Mouse (Mus musculus) CD4-positive helper T cell, adult 2 months (primary cell): Measurements from ENCODE around the gene Wdr31.
A peak's percentile ranks its signal among the peaks of the same experiment; 100 is the strongest.
"Not testable (repeated sequence)": the region's sequence is repeated elsewhere in the genome, so short reads cannot be mapped to it uniquely, and the experiment has no call there.

Experiments used
- DNase-seq: peaks from one replicate; pipeline ENCODE4 v3.0.0-alpha.2; 2012; ENCODE audit warnings: low read depth, missing footprints, low spot score

Gene Wdr31

DNA sequence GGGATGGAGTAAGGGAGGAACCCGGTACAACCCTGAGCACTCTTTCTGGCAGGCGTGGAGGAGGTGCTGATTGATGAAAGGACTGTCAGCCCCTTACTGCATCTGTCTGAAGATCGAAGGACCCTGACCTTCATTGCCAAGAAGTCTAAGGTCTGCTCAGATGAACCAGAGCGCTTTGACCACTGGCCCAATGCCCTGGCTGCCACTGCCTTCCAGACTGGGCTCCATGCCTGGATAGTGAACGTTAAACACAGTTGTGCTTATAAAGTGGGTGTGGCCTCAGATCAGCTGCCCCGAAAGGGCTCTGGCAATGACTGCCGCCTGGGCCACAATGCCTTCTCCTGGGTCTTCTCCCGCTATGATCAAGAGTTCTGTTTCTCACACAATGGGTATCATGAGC, 25.2 kb upstream of the Wdr31 start:
- DNase-seq, result no peak

DNA sequence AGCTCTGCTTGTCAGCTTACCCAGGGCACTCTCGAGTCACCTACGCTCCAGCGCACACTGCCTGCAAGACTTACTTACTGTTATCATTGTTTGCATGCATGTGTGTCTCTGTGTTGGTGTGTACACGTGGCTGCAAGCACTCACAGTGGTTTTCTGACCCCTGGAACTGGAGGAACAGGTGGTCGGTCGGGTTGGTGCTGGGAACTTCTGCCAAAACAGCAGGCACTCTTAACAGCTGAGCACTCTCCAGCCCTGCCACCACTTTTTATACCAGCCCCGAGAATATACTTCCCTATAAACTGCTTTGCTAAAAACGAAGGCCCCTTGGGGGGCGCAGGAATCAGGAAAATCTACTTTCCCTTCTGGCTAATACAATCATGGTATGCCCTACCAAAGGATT, 23.5 kb upstream of the Wdr31 start:
- DNase-seq, result no peak

GRCm38 (mm10) chr4:62492682-62493081, 22.0 kb upstream of the Wdr31 start:
- no peak for DNase-seq

- DNase-seq, result no peak
Measured at GRCm38 (mm10) chr4:62487914-62488313, 17.2 kb upstream of the Wdr31 start.

GRCm38 (mm10) chr4:62487172-62487571, 16.5 kb upstream of the Wdr31 start:
- no peak for DNase-seq

DNA sequence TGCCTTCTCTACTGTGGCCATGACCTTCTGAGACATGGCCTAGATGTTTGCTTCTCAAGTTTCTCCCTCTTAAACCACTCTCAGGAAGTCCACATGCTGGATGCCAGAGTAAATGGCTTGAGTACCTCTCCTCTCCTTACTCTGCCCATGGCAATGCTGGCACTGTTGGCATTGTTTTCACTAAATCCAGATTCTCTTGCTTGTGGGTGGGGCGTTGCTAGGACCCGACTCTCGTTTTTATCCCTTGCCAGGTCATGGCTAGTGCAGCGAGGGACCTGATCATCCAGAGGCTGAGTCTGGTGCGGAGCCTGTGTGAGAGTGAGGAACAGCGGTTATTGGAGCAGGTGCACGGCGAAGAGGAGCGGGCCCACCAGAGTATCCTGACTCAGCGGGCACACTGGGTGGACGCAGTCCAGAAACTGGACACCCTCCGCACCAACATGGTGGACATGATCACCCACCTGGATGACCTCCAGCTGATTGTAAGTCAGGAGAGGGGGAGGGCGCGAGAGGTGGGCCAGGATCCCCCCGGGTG, 15.5 kb upstream of the Wdr31 start:
- DNase-seq, result no peak

GRCm38 (mm10) chr4:62485450-62486161, 14.9 kb upstream of the Wdr31 start:
- DNase-seq, result no peak

DNA sequence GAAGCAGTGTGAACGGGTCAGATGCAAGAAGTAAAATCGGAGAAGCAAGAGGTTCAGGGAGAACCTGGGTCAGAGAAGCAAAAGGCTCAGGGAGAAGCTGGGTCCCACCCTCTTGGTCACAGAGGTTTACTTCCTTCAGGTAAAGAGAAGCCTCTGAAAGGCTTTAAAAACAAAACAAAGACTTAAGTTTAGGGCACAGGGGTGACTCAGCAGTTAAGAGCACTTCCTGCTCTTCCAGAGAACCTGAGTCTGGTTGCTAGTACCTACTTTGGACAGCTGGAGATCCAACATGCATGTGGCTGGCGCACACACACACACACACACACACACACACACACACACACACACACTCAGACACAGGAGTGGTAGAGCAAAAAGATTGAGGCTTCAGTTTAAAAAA, 14.2 kb upstream of the Wdr31 start:
- DNase-seq, result no peak

DNA sequence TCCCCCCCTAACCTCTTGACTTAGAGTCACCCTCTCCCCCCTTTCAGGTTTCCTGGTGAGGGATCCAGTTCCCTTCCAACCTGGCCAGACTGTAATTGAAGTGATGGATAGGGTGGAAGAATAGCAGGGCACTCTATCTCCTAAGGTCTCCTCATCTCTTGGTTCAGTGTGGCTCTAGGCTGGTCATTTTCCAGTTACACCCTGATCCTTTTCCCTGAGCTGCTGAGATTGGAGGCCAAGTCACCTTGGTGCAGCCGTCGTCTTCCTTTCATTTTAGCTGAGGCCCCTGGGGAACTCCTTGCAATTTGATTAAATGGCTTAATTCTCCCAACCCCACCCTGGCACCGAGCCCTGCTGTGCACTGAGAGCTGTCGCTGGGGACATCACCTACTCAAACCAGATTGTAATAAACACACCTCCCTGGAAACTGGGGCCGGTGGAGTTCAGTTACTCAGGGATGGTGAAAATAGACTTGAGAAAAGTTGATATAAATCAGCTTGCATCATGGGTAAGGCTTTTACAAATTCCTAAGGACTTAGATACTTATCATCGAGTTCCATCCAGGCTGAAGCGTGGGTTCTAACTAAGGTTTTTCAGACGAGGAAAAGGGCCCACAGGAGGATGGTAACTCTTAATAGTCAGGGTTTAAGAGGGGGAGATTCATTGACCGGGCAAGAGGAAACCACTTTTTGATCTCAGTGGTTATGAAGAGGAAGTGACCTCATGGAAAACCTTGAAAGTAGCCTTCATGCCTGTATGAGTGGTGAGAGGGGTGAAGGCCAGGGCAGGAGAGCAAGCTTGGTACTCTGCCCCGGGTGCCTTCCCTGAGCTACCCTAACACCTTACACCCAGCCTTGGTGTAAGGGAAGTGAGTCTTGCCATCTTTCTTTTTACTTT, 10.3 kb upstream of the Wdr31 start:
- DNase-seq, result peak; percentile 71

- DNase-seq, result peak; percentile 81
Measured at GRCm38 (mm10) chr4:62479937-62480708, 9.4 kb upstream of the Wdr31 start, which contains the start of gene Bspry. Bspry (plus strand) TSS chr4:62480053.

DNA sequence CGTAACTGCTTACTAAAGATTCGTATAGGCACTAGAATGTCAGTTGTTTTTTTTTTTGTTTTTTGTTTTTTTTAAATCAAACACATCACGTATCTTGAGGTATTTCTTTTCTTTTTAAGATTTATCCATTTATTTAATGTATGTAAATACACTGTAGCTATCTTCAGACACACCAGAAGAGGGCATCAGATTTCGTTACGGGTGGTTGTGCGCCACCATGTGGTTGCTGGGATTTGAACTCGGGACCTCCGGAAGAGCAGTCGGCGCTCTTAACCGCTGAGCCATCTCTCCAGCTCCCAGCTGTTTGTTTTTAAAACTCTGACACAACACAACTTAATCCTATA, 8.9 kb upstream of the Wdr31 start:
- not testable (repeated sequence) for DNase-seq

- no peak for DNase-seq
Measured at GRCm38 (mm10) chr4:62477542-62478244, 7.0 kb upstream of the Wdr31 start.

- peak; percentile 83 for DNase-seq
Measured at GRCm38 (mm10) chr4:62475793-62476192, 5.1 kb upstream of the Wdr31 start.

- no peak for DNase-seq
Measured at GRCm38 (mm10) chr4:62475131-62475530, 4.4 kb upstream of the Wdr31 start.

- no peak for DNase-seq
Measured at GRCm38 (mm10) chr4:62472071-62472470, 1.4 kb upstream of the Wdr31 start.

DNA sequence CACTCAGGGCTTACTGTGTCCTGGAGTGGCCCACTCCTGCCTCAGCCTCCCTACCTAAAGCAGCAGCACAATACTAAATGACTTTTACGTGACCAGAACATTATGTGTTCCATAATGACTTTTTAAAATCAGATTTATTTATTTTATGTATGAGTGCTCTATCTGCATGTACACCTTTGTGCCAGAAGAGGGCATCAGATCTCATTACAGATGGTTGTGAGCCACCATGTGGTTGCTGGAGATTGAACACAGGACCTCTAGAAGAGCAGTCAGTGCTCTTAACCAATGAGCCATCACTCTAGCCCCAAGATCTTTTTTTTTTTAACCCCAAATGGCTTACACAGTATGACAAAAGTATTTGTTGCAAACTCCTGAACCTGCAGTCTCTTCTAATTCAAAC, 2.5 kb downstream of the Wdr31 start:
- no peak for DNase-seq

GRCm38 (mm10) chr4:62463124-62463523, 7.6 kb downstream of the Wdr31 start:
- DNase-seq, result no peak

- no peak for DNase-seq
Measured at GRCm38 (mm10) chr4:62460348-62460747, 10.3 kb downstream of the Wdr31 start.

- no peak for DNase-seq
Measured at GRCm38 (mm10) chr4:62459081-62459480, 11.6 kb downstream of the Wdr31 start.

DNA sequence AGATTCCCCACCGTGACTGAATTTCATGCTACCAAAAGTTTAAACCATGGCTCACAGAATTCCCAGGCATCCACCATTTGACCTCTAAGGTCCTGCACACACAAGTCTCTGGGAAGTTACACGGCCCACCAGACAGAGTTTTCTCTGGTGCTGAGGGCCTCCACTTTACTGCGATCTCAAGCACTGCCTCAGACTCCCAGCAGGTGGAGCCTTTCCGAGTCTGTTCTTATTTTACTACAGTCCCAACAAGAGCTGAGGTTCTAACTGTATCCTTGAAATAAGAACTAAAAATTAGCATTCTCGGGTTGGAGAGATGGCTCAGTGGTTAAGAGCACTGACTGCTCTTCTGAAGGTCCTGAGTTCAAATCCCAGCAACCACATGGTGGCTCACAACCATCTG, 15.7 kb downstream of the Wdr31 start:
- peak; percentile 52 for DNase-seq

DNA sequence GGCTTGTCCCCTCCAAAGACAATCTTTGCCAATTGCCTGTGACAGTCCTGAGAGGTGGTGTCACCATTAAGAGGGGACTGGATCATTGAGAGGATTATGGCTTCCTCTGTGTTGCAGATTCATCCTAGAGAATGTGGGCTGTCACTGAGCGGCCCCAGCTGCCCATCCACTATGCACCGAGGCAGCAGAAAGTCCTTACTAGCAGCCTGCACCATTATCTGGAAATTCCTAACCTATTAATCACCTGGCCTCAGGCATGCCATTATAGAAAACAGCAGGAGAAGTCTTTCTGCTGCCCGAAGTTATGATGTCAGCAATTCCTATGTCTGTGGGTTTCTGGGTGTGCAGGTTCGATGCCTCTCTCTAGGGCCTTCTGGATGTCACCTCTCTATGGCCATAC, 29.7 kb downstream of the Wdr31 start:
- DNase-seq, result no peak
